Mouse (Mus musculus) cortical plate, adult 2 months (tissue): ENCODE data around the gene Cdh23.

Experiments
- CTCF ChIP-seq: fragments of 200-500 bp; IDR thresholded peaks from 2 replicates; pipeline ENCODE4 v1.5.1; 2011; ENCODE audit warnings: mild to moderate bottlenecking, control low read depth, low read length; ENCODE audit not compliant: insufficient read depth; ENCODE audit errors: extremely low read depth
- POLR2A ChIP-seq: fragments of 200-500 bp; IDR thresholded peaks from 2 replicates; pipeline ENCODE4 v1.6.1; 2011; ENCODE audit warnings: mild to moderate bottlenecking, low read length, control low read depth; ENCODE audit not compliant: insufficient read depth; ENCODE audit errors: extremely low read depth

DNA sequence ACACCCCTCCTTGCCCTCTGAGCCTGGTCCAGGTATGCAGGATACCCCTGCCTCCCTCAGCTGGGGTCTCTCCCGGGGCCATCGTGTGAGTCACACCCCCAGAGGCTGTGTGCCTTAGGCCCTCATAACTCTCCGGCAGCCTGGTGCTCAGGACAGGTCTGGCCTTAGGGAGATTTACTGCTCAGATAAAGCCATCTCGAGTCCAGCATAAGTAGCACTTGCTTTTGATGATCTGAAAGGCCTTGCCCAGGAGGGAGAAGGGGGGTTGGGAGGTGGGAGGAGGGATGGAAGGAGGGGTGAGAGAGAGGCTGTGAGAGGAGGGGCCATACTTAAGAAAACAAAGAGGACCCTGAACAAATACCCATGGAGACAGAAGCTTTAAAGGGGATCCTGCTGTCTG, 197.8 kb downstream of the Cdh23 start:
- TF ChIP-seq CTCF (no peak), POLR2A (no peak)
